Mouse (Mus musculus) liver, embryonic 14.5 days (tissue): ENCODE results near the gene Crispld2. TPM values are rescaled to one million over a fixed set of nuclear protein-coding genes. Genes with fewer than 3 reads are reported as not detected.

Experiments used
- ATAC-seq: fragments of 200-750 bp; cut with Nextera tagmentation; 2 replicates; pipeline ENCODE4 v1.8.0; 2017; ENCODE audit warnings: moderate number of reproducible peaks, mild to moderate bottlenecking, moderate library complexity; ENCODE audit not compliant: insufficient read depth
- DNase-seq, 3 experiments: peaks; one replicate each; pipeline ENCODE4 v3.0.0-alpha.2; 2012 to 2013; ENCODE audit warnings: low read depth in 3 of 3, low spot score in 3 of 3
- H3K27ac ChIP-seq: fragments of 300-500 bp; sonication (generic); 2 replicates; pipeline ENCODE4 v1.5.1; 2014; ENCODE audit warnings: moderate library complexity, mild to moderate bottlenecking, control low read depth, inconsistent platforms
- H3K27me3 ChIP-seq: fragments of 300-500 bp; sonication (generic); 2 replicates; pipeline ENCODE4 v1.6.1; 2014; ENCODE audit warnings: mild to moderate bottlenecking, low read length, moderate library complexity; ENCODE audit not compliant: control insufficient read depth, insufficient read depth
- H3K36me3 ChIP-seq: fragments of 300-500 bp; sonication (generic); replicated peaks from 2 replicates; pipeline ENCODE4 v1.6.1; 2014; ENCODE audit warnings: low read depth; ENCODE audit not compliant: control insufficient read depth, insufficient read depth
- H3K4me1 ChIP-seq, 2 experiments: fragments of 200-500 bp in 1 of 2; fragments of 300-500 bp in 1 of 2; sonication (generic) in 1 of 2; replicated peaks; 2 replicates each; pipeline ENCODE4 v1.6.1; 2012 to 2014; ENCODE audit warnings: antibody characterized with exemption in 1 of 2, inconsistent platforms in 1 of 2, low read length in 1 of 2; ENCODE audit not compliant: control insufficient read depth in 2 of 2, insufficient read depth in 2 of 2
- H3K4me2 ChIP-seq: fragments of 300-500 bp; sonication (generic); 2 replicates; pipeline ENCODE4 v1.6.1; 2014; ENCODE audit warnings: low read depth, mild to moderate bottlenecking, control low read depth, moderate library complexity
- H3K4me3 ChIP-seq, 2 experiments: fragments of 200-500 bp in 1 of 2; fragments of 300-500 bp in 1 of 2; sonication (generic) in 1 of 2; 2 replicates each; pipeline ENCODE4 v1.5.1; 2012 to 2014; ENCODE audit warnings: low read depth in 2 of 2, low read length in 2 of 2, mild to moderate bottlenecking in 2 of 2, control low read depth in 1 of 2, inconsistent platforms in 1 of 2, moderate library complexity in 1 of 2; ENCODE audit not compliant: insufficient read depth in 1 of 2
- H3K9ac ChIP-seq: fragments of 300-500 bp; sonication (generic); replicated peaks from 2 replicates; pipeline ENCODE4 v1.6.1; 2014; ENCODE audit warnings: mild to moderate bottlenecking, control low read depth, moderate library complexity
- H3K9me3 ChIP-seq: fragments of 300-500 bp; sonication (generic); 2 replicates; pipeline ENCODE4 v1.6.1; 2016; ENCODE audit warnings: low read length, mixed read lengths; ENCODE audit not compliant: control insufficient read depth
- CTCF ChIP-seq: IDR thresholded peaks from 2 replicates; pipeline ENCODE4 v1.5.1; 2016; ENCODE audit warnings: antibody characterized with exemption, low read depth, control low read depth
- EP300 ChIP-seq: IDR thresholded peaks from 2 replicates; pipeline ENCODE4 v1.6.1; 2016; ENCODE audit warnings: antibody characterized with exemption, low read depth
- WGBS: fragments of 180-500 bp; shearing (Covaris S2); extraction: QIAGEN DNeasy Blood & Tissue Kit; methylation state at CpG from one replicate; pipeline ENCODE4 v1.1.7; 2014; ENCODE audit not compliant: insufficient replicate concordance; 5-methylcytosine and 5-hydroxymethylcytosine counted together
- polyA plus RNA-seq, 2 experiments: library from polyadenylated mRNA; depleted of rRNA in 1 of 2; stranded (reverse) in 1 of 2; unstranded in 1 of 2; fragments of >200 nt; fragmentation: Nextera tagmentation in 1 of 2; extraction: Ambion mirVana in 1 of 2; gene quantifications; 2 replicates each; pipeline versions ENCODE4 v1.2.1 to v1.2.3; 2012 to 2014

The Crispld2 gene
- 0.25 and 0.47 TPM in 2 replicates for polyA plus RNA-seq (2012; rRNA removed)
- polyA plus RNA-seq (2014; fragmentation: Nextera tagmentation; extraction: Ambion mirVana): 0.27 and 0.30 TPM in 2 replicates

- Histone ChIP-seq H3K27ac (no peak within 1 kb of the TSS), H3K4me3 (no peak within 1 kb of the TSS), H3K4me1 (no peaks in the 10 kb centered on the region), H3K4me2 (no peak within 1 kb of the TSS; the same call in 1 of the 2 replicates), H3K9ac (no peak within 1 kb of the TSS), H3K9me3 (no peaks in the 10 kb centered on the region), H3K36me3 (no peaks in the 10 kb centered on the region), H3K27me3 (peaks cover 16% of the 10 kb centered on the region)
- TF ChIP-seq CTCF (0 out of 2 replicates have a peak, but pooled peaks have one; percentile 22), EP300 (no peak)
- WGBS: 1% methylated on average over 25 of the region's 25 CpGs
- ATAC-seq: peak; percentile 45; the same call in 1 of the 2 replicates
- DNase-seq: peak in 1 of 3 experiments; percentile 20
These were observed at the start of gene Crispld2 for GRCm38 (mm10) chr8:119992249-119992648. Crispld2 (plus strand) TSS chr8:119992438.

DNA sequence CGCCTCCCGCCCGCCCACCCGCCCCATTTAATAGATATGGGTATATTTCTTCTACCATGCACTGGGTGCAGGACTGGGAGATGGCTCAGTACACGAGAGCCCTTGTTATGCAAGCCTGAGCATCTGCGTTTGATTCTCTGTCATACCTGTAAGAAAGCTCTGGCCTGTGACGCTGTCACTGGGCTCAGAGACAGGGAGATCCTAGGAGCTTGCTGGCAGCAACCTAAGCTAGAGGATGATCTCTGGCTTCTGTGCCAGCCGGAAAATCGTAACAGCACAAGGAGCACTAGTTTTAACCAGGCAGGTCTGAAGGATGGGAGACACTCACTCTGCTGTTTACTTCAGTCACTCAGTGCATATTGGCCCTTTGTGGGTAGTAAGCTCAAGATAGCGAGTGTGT is 48.6 kb upstream of the Crispld2 start:
- TF ChIP-seq EP300 (no peak), CTCF (no peak)
- Histone ChIP-seq H3K4me3 (no peak overlapping the region), H3K4me1 (no peaks in the 10 kb centered on the region), H3K9ac (no peak overlapping the region), H3K36me3 (peaks cover 59% of the 10 kb centered on the region), H3K27ac (no peak overlapping the region), H3K9me3 (no peaks in the 10 kb centered on the region), H3K27me3 (no peaks in the 10 kb centered on the region), H3K4me2 (no peak overlapping the region)
- DNase-seq (no peak), ATAC-seq (no peak)
- WGBS: 86% methylated on average over 10 of the region's 10 CpGs

GRCm38 (mm10) chr8:119944096-119944811 is 48.0 kb upstream of the Crispld2 start:
- Histone ChIP-seq H3K27me3 (no peaks in the 10 kb centered on the region), H3K36me3 (peaks cover 59% of the 10 kb centered on the region), H3K27ac (no peak overlapping the region), H3K4me2 (no peak overlapping the region), H3K9ac (no peak overlapping the region), H3K4me3 (no peak overlapping the region), H3K9me3 (no peaks in the 10 kb centered on the region), H3K4me1 (no peaks in the 10 kb centered on the region)
- 66% methylated on average over 9 of the region's 9 CpGs for WGBS
- TF ChIP-seq CTCF: peak; percentile 94
- no peak for TF ChIP-seq EP300
- ATAC-seq (no peak), DNase-seq (peak; percentile 30 to 42 (median 33))

DNA sequence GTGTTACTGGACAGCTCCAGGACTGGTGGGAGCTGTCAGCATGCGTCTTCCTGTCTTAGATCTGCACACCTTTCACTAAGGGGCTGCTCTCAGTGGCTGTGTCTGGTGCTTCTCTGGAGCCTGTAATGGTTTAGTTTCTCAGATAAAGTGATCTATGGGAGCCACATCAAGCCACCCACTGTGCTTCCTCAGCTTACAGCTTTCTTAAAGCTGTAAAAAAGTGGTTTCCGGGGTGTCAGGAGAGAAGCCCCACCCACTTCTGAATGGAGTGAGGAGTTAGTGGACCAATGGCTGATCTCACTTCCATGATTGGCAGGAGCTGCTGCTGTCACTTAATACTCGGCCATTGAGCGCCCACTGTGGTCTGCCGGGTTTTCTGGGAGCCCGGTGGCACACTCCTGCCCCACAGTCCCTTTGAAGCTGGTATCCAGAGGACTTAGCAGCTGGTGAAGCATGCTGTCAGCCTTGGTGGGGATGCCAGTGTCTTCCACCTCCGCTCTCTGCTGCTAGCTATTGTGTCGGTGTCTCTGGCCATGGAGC is 45.8 kb upstream of the Crispld2 start:
- Histone ChIP-seq H3K9ac (no peak overlapping the region), H3K27ac (no peak overlapping the region), H3K9me3 (no peaks in the 10 kb centered on the region), H3K27me3 (no peaks in the 10 kb centered on the region), H3K4me1 (no peaks in the 10 kb centered on the region), H3K4me3 (no peak overlapping the region), H3K36me3 (peaks cover 67% of the 10 kb centered on the region), H3K4me2 (no peak overlapping the region)
- no peak for DNase-seq
- ATAC-seq: no peak
- WGBS: 80% methylated on average over 8 of the region's 8 CpGs
- TF ChIP-seq CTCF (no peak), EP300 (no peak)

DNA sequence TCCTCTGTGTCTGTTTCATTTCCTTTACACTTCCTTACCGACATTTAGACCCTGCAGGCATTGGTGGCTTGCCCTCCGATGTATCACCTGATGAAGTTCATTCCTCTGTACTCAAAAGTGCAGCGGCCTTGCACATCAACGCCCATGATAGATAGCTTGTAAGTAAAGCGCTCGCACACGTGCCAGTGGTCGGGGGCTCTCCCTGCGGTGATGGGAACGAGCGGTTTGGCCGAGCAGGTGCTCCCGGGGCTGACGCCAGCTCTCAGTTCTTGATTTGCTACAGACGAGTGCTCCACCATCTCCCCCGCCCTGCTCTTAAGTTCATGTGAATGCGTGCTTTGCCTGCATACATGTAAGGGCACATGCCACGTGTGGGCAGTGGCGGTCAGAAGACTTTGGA is 44.6 kb upstream of the Crispld2 start:
- no peak for ATAC-seq
- no peaks in the 10 kb centered on the region for H3K9me3 ChIP-seq
- no peaks in the 10 kb centered on the region for H3K4me1 ChIP-seq
- H3K4me2 ChIP-seq: no peak overlapping the region
- no peaks in the 10 kb centered on the region for H3K27me3 ChIP-seq
- no peak for DNase-seq
- H3K36me3 ChIP-seq: peaks cover 66% of the 10 kb centered on the region
- no peak overlapping the region for H3K27ac ChIP-seq
- H3K9ac ChIP-seq: no peak overlapping the region
- no peak overlapping the region for H3K4me3 ChIP-seq
- 87% methylated on average over 19 of the region's 19 CpGs for WGBS
- TF ChIP-seq CTCF: no peak
- TF ChIP-seq EP300: no peak
